Mouse (Mus musculus) limb, embryonic 15.5 days (tissue): Measurements from ENCODE around the gene Lix1l. TPM values are rescaled to one million over a fixed set of nuclear protein-coding genes. Genes with fewer than 3 reads are reported as not detected.

Source experiments
- ATAC-seq: fragments of 200-750 bp; cut with Nextera tagmentation; 2 replicates; pipeline ENCODE4 v1.8.0; 2017; ENCODE audit warnings: low read depth, moderate TSS enrichment; ENCODE audit not compliant: insufficient number of reproducible peaks, low FRiP score, low TSS enrichment
- H3K27ac ChIP-seq: fragments of 300-500 bp; sonication (generic); 2 replicates; pipeline ENCODE4 v1.5.1; 2015; ENCODE audit warnings: moderate library complexity, mild to moderate bottlenecking, inconsistent platforms
- H3K27me3 ChIP-seq: fragments of 300-500 bp; sonication (generic); 2 replicates; pipeline ENCODE4 v1.6.1; 2015; ENCODE audit warnings: inconsistent platforms
- H3K36me3 ChIP-seq: fragments of 300-500 bp; sonication (generic); 2 replicates; pipeline ENCODE4 v1.6.1; 2015; ENCODE audit warnings: inconsistent platforms
- H3K4me1 ChIP-seq: fragments of 300-500 bp; sonication (generic); 2 replicates; pipeline ENCODE4 v1.6.1; 2015; ENCODE audit warnings: inconsistent platforms
- H3K4me2 ChIP-seq: fragments of 300-500 bp; sonication (generic); 2 replicates; pipeline ENCODE4 v1.6.1; 2015; ENCODE audit warnings: mild to moderate bottlenecking, inconsistent platforms
- H3K4me3 ChIP-seq: fragments of 300-500 bp; sonication (generic); 2 replicates; pipeline ENCODE4 v1.5.1; 2015; ENCODE audit warnings: mild to moderate bottlenecking, inconsistent platforms
- H3K9ac ChIP-seq: fragments of 300-500 bp; sonication (generic); 2 replicates; pipeline ENCODE4 v1.6.1; 2015; ENCODE audit warnings: inconsistent platforms
- H3K9me3 ChIP-seq: fragments of 300-500 bp; sonication (generic); 2 replicates; pipeline ENCODE4 v1.6.1; 2016; ENCODE audit warnings: inconsistent platforms
- WGBS: fragments of 180-500 bp; shearing (Covaris S2); methylation state at CpG from one replicate; pipeline ENCODE4 v1.1.7; 2015; 5-methylcytosine and 5-hydroxymethylcytosine counted together
- polyA plus RNA-seq: library from polyadenylated mRNA; unstranded; fragments of >200 nt; fragmentation: Nextera tagmentation; extraction: Ambion mirVana; gene quantifications from 2 replicates; pipeline ENCODE4 v1.2.1, GENCODE M21; 2015

The Lix1l gene
- 7.7 and 9.4 TPM in 2 replicates for polyA plus RNA-seq

- peaks cover 9% of the 10 kb centered on the region; the same call in 1 of the 2 replicates for H3K27me3 ChIP-seq
- H3K9ac ChIP-seq: peak within 1 kb of the TSS; percentile 79
- H3K4me2 ChIP-seq: peak within 1 kb of the TSS; percentile 58
- H3K27ac ChIP-seq: peak within 1 kb of the TSS; percentile 98
- ATAC-seq: peak; percentile 93
- H3K36me3 ChIP-seq: 0 out of 2 replicates have a peak, but pooled peaks cover 3% of the 10 kb centered on the region
- H3K9me3 ChIP-seq: no peaks in the 10 kb centered on the region
- H3K4me3 ChIP-seq: peak within 1 kb of the TSS; percentile 65
- peaks cover 67% of the 10 kb centered on the region for H3K4me1 ChIP-seq
- under 1% methylated on average over 27 of the region's 27 CpGs for WGBS
These were observed at the start of gene Lix1l for GRCm38 (mm10) chr3:96600639-96601250. Gene Lix1l (plus strand): TSS chr3:96601149.

GRCm38 (mm10) chr3:96551203-96551602, 49.7 kb upstream of the Lix1l start:
- no peaks in the 10 kb centered on the region for H3K36me3 ChIP-seq
- no peak overlapping the region for H3K4me2 ChIP-seq
- H3K9ac ChIP-seq: no peak overlapping the region
- peak overlapping the region; percentile 47; the same call in 1 of the 2 replicates for H3K27ac ChIP-seq
- WGBS: 18% methylated on average over 8 of the region's 8 CpGs
- H3K4me3 ChIP-seq: no peak overlapping the region
- H3K27me3 ChIP-seq: no peaks in the 10 kb centered on the region
- H3K9me3 ChIP-seq: no peaks in the 10 kb centered on the region
- no peak for ATAC-seq
- peaks cover 24% of the 10 kb centered on the region for H3K4me1 ChIP-seq

- peaks cover 26% of the 10 kb centered on the region for H3K4me1 ChIP-seq
- no peak overlapping the region for H3K4me3 ChIP-seq
- ATAC-seq: no peak
- WGBS: 57% methylated on average over 7 of the region's 7 CpGs
- H3K27ac ChIP-seq: peak overlapping the region; percentile 47; the same call in 1 of the 2 replicates
- H3K4me2 ChIP-seq: no peak overlapping the region
- no peak overlapping the region for H3K9ac ChIP-seq
- H3K36me3 ChIP-seq: no peaks in the 10 kb centered on the region
- H3K9me3 ChIP-seq: no peaks in the 10 kb centered on the region
- H3K27me3 ChIP-seq: no peaks in the 10 kb centered on the region
These were observed 49.1 kb upstream of the Lix1l start for GRCm38 (mm10) chr3:96551890-96552289.

DNA sequence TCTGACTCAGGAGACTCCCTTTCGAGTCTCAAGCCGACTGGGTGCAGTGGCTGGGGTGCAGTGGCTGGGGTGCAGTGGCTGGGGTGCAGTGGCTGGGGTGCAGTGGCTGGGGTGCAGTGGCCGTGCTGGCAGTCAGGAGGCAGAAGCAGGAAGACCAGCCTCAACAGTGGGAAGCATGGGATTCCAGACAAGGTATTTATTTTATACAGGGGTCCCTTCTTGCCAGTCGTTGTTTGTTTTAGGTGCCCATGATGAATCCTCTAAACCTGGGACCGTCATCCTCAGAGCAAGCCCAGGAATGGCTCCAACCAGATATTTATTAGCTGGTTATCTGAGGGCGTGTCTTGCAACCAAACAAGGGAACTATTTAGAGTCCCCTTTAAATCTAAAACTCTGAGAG, 47.3 kb upstream of the Lix1l start:
- ATAC-seq: no peak
- WGBS: 74% methylated on average over 6 of the region's 6 CpGs
- no peak overlapping the region for H3K27ac ChIP-seq
- no peak overlapping the region for H3K4me3 ChIP-seq
- H3K9ac ChIP-seq: no peak overlapping the region
- H3K36me3 ChIP-seq: no peaks in the 10 kb centered on the region
- no peaks in the 10 kb centered on the region for H3K27me3 ChIP-seq
- H3K4me1 ChIP-seq: peaks cover 28% of the 10 kb centered on the region
- H3K4me2 ChIP-seq: no peak overlapping the region
- H3K9me3 ChIP-seq: no peaks in the 10 kb centered on the region

DNA sequence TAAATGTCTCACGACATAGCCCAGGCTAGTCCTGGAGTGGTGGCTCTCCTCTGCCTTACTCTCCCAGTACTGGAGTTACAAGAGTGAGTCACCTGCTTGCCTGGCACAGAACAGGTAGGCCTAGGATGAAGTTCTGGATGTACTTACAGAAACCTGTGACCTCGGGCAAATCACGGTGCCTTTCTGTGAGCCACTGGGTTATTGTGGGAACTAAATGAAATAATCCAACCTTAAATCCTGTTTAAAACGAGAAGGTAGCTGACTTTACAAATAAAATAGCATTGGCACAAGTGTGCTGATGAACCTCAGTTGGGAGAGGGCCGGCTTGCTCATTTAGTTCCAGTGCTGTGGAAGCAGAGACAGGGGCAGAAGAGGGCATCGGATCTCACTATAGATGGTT, 46.7 kb upstream of the Lix1l start:
- H3K27me3 ChIP-seq: no peaks in the 10 kb centered on the region
- no peak overlapping the region for H3K4me3 ChIP-seq
- 0 out of 2 replicates have a peak, but pooled peaks cover under 1% of the 10 kb centered on the region for H3K36me3 ChIP-seq
- no peak for ATAC-seq
- WGBS: 80% methylated on average over 6 of the region's 6 CpGs
- H3K27ac ChIP-seq: no peak overlapping the region
- H3K9me3 ChIP-seq: no peaks in the 10 kb centered on the region
- no peak overlapping the region for H3K9ac ChIP-seq
- peaks cover 29% of the 10 kb centered on the region for H3K4me1 ChIP-seq
- no peak overlapping the region for H3K4me2 ChIP-seq

DNA sequence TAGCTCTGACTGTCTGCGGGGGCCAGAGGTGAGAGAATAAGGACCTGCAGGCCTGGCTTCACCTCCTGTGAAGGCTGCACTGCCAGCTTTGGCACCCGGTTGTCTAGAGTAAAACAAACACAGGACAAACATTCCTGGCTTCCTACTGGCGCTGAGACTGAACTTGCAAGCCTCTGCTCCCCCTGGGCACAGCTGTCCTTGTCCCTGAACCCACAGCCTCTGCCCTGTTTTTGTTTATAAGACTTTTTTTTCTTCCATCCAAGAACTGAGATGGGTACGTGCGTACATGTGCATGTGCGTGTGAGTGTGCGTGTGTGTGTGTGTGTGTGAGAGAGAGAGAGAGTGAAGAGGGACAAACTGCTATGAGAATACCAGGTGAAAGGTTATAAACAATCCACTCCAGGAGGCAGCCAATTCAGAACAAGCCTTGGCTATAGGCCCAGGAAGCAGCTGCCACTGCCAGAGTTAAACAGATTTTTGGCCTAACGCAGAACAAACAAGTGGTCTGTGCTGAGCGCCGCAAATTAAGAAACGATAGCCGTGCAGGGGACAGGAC, 45.8 kb upstream of the Lix1l start:
- Histone ChIP-seq H3K36me3 (peaks cover 9% of the 10 kb centered on the region), H3K4me3 (no peak overlapping the region), H3K27me3 (no peaks in the 10 kb centered on the region), H3K4me2 (no peak overlapping the region), H3K4me1 (peaks cover 38% of the 10 kb centered on the region), H3K9me3 (no peaks in the 10 kb centered on the region), H3K9ac (no peak overlapping the region), H3K27ac (peak overlapping the region; percentile 78)
- 0 out of 2 replicates have a peak, but pooled peaks have one; percentile 6 for ATAC-seq
- 33% methylated on average over 12 of the region's 12 CpGs for WGBS

DNA sequence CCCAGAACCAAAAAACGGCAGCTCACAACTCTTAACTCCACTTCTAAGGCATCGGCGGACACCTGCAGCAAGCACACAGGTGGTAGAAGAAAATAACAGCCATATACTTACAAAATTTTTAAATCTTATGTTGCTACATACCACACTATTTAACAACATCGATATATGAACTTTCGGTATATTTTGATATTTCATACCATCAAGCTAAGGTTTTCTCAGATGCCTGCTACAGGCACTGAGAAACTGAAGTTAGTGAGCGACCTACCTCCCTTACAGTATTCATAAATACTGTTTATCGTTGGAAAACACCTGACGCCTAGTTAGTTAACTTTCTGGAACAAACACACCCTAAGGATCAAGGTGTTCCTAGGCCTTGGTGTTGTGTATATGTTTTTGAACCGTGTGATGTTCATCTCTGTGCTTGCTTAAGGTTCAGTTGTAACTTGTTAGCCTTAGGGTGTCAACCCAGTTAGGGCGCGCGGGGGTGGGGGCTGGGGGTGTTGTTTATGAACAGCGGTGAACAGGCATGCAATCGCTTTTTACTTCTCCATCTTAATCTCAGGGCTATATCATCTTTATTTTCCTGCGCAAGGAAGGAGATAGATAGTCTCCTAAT, 44.8 kb upstream of the Lix1l start:
- H3K9me3 ChIP-seq: no peaks in the 10 kb centered on the region
- H3K9ac ChIP-seq: no peak overlapping the region
- no peak for ATAC-seq
- H3K36me3 ChIP-seq: peaks cover 19% of the 10 kb centered on the region
- peaks cover 48% of the 10 kb centered on the region for H3K4me1 ChIP-seq
- H3K27me3 ChIP-seq: no peaks in the 10 kb centered on the region
- 69% methylated on average over 15 of the region's 15 CpGs for WGBS
- no peak overlapping the region; the same call in 1 of the 2 replicates for H3K4me3 ChIP-seq
- H3K4me2 ChIP-seq: peak overlapping the region; percentile 67
- H3K27ac ChIP-seq: peak overlapping the region; percentile 78; the same call in 1 of the 2 replicates

GRCm38 (mm10) chr3:96556651-96557635, 44.0 kb upstream of the Lix1l start:
- ATAC-seq: no peak
- H3K36me3 ChIP-seq: peaks cover 23% of the 10 kb centered on the region
- 8% methylated on average over 22 of the region's 22 CpGs for WGBS
- H3K9ac ChIP-seq: peak overlapping the region; percentile 47
- H3K27me3 ChIP-seq: no peaks in the 10 kb centered on the region
- H3K27ac ChIP-seq: peak overlapping the region; percentile 94
- no peaks in the 10 kb centered on the region for H3K9me3 ChIP-seq
- peaks cover 45% of the 10 kb centered on the region for H3K4me1 ChIP-seq
- H3K4me3 ChIP-seq: peak overlapping the region; percentile 59
- H3K4me2 ChIP-seq: peak overlapping the region; percentile 67

- H3K9me3 ChIP-seq: no peaks in the 10 kb centered on the region
- H3K36me3 ChIP-seq: peaks cover 23% of the 10 kb centered on the region
- peak within 1 kb of the TSS; percentile 67 for H3K4me2 ChIP-seq
- H3K27ac ChIP-seq: peak within 1 kb of the TSS; percentile 94
- H3K4me3 ChIP-seq: peak within 1 kb of the TSS; percentile 59
- WGBS: under 1% methylated on average over 26 of the region's 26 CpGs
- peaks cover 50% of the 10 kb centered on the region for H3K4me1 ChIP-seq
- H3K27me3 ChIP-seq: no peaks in the 10 kb centered on the region
- peak within 1 kb of the TSS; percentile 65 for H3K9ac ChIP-seq
- peak; percentile 98 for ATAC-seq
These were observed 43.3 kb upstream of the Lix1l start, which contains the start of gene Txnip for GRCm38 (mm10) chr3:96557694-96558093. Gene Txnip (plus strand): TSS chr3:96557957.

DNA sequence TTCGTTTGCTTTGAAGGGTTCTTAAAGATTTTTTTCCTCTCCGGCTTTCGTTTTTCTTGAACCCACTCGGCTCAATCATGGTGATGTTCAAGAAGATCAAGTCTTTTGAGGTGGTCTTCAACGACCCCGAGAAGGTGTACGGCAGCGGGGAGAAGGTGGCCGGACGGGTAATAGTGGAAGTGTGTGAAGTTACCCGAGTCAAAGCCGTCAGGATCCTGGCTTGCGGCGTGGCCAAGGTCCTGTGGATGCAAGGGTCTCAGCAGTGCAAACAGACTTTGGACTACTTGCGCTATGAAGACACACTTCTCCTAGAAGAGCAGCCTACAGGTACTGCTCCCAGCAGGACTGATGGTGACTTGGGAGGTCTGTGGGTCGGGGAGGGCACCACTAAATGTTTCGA, 42.8 kb upstream of the Lix1l start:
- Histone ChIP-seq H3K9me3 (no peaks in the 10 kb centered on the region), H3K9ac (peak overlapping the region; percentile 65), H3K27ac (peak overlapping the region; percentile 94), H3K4me2 (peak overlapping the region; percentile 67), H3K27me3 (no peaks in the 10 kb centered on the region), H3K4me1 (peaks cover 50% of the 10 kb centered on the region), H3K4me3 (peak overlapping the region; percentile 59), H3K36me3 (peaks cover 23% of the 10 kb centered on the region)
- under 1% methylated on average over 17 of the region's 17 CpGs for WGBS
- ATAC-seq: no peak

DNA sequence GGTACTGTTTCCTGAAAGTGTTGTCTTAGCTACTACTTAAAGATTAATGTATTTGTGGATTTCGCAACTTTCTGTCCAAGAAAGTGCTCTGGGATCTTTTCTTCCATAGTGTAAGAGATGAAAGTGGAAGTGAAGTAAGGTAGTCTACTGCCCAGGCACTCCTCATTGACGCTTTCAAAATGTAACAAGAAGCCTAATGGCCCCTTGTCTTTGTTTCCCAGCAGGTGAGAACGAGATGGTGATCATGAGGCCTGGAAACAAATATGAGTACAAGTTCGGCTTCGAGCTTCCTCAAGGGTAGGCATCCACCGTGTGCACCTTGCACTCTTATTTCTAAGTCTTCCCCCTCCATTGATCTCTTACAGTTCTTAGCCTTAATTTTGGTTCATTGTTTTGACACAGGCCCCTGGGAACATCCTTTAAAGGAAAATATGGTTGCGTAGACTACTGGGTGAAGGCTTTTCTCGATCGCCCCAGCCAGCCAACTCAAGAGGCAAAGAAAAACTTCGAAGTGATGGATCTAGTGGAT, 42.2 kb upstream of the Lix1l start:
- ATAC-seq: no peak
- peaks cover 50% of the 10 kb centered on the region for H3K4me1 ChIP-seq
- peak overlapping the region; percentile 67 for H3K4me2 ChIP-seq
- 29% methylated on average over 10 of the region's 10 CpGs for WGBS
- no peaks in the 10 kb centered on the region for H3K9me3 ChIP-seq
- H3K4me3 ChIP-seq: peak overlapping the region; percentile 59
- peaks cover 23% of the 10 kb centered on the region for H3K36me3 ChIP-seq
- peak overlapping the region; percentile 65 for H3K9ac ChIP-seq
- H3K27ac ChIP-seq: peak overlapping the region; percentile 94
- no peaks in the 10 kb centered on the region for H3K27me3 ChIP-seq
